Mouse (Mus musculus): ENCODE data around the gene Fgf5. TPM values are rescaled to one million over a fixed set of nuclear protein-coding genes. Genes with fewer than 3 reads are reported as not detected.

Gene Fgf5
- polyA plus RNA-seq, 1 experiment, result 1.4 TPM

DNA sequence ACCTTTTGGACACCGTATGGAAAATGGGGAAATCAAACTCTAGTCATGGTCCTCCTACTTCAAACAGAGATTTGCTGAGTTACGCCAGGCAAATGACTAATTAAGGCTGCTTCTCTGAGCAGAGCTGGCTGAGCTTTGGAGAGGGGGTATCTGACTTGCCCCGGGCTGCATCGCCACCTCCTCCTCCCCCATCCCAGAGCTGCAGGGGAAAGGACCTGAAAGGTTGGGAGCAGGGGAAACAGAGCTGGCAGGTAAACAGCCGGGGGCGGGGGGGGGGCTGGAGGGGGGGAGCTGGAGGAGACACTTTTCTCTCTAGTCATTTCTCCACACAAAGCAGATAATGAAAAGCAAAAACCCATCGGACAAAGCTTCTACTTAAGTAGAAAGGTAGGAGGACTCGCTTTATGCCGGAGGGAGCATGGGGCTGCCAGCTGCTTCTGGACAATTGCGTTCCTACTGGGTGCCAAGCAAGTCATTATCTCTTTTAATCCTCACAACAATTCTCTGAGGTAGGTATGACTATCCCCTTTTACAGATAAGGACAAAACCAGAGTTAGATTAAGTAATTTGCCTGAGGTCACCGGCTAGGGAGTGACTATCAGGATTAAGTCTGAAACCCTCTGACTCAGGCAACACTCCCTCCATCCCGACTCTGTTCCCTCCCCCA lies 39.2 kb downstream of the Fgf5 start:
- no peak for DNase-seq (ENCODE audit: extremely low spot score in 1 of 2, low spot score in 1 of 2)

DNA sequence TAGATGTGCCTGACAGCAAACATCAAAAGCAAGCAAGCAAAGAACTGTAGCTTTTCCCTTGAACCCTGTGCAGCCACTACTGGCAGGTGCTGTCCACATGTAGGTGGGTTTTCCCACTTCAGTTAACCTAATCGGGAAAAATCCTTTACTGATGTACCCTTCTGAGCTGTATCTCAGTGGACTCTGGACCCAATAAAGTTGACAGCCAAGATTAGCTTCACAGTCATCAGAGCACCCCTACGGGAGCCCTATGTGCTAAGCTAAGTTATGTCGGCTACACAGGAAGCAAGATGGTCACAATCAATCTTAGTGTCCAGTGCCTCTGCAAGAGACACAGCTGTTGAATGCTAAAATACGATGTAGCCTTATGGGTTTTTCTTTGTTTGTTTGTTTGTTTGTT lies 46.1 kb downstream of the Fgf5 start:
- DNase-seq (ENCODE audit: extremely low spot score in 1 of 2, low spot score in 1 of 2), result no peak

- no peak for DNase-seq (ENCODE audit: extremely low spot score in 1 of 2, low spot score in 1 of 2)
Measured at GRCm38 (mm10) chr5:98305673-98306072, 51.7 kb downstream of the Fgf5 start.

DNA sequence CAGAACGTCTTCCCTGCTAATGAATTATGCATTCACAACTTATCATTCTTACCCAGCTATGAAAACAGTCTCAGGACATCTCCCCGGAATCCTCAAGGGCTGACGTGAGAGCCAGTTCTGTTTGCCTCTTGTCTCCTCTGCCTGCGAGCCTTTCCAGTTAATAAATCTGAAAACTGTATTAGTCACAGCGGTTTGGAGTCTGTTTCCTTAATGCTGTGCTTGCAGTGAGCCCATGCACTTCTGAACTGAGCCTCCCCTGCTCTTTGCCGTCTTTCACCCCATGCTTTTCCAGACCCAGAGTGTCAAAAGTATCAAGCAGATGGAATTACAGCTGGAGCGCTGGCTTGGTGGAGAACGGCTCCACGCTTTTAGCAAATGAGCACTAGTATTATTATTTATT lies 52.5 kb downstream of the Fgf5 start:
- DNase-seq (ENCODE audit: extremely low spot score in 1 of 2, low spot score in 1 of 2), result no peak

- DNase-seq (ENCODE audit: extremely low spot score in 1 of 2, low spot score in 1 of 2), result no peak
Measured at GRCm38 (mm10) chr5:98326625-98327024, 72.6 kb downstream of the Fgf5 start.

Other genes starting within 250 kb of the Fgf5 start
- gene Antxr2, start 223.1 kb upstream of the Fgf5 start, polyA plus RNA-seq (2012; rRNA removed), result 0.60 and 0.63 TPM in 2 replicates
- 11.9 and 13.9 TPM in 2 replicates for gene Prdm8, start 87.0 kb upstream of the Fgf5 start, polyA plus RNA-seq (2012; rRNA removed)
- 0.66 and 1.6 TPM in 2 replicates for gene Cfap299, start 75.1 kb downstream of the Fgf5 start, polyA plus RNA-seq (2012; rRNA removed)